Mouse (Mus musculus) MEL (cell line): ENCODE measurements around the gene Nrsn1. TPM values are rescaled to one million over a fixed set of nuclear protein-coding genes. Genes with fewer than 3 reads are reported as not detected.

Experiments
- DNase-seq: peaks from one replicate; pipeline ENCODE4 v3.0.0; 2011; ENCODE audit warnings: low read depth, low spot score
- H3K27ac ChIP-seq: 2 replicates; pipeline ENCODE4 v1.5.1; 2012; ENCODE audit warnings: low read depth, mild to moderate bottlenecking, control low read depth, low read length, moderate library complexity; ENCODE audit not compliant: control insufficient read depth
- H3K27me3 ChIP-seq, 2 experiments: fragments of 150-350 bp in 1 of 2; sonication (generic) in 1 of 2; 2 replicates each; pipeline ENCODE4 v1.6.1; 2012; ENCODE audit warnings: low read length in 2 of 2, mild to moderate bottlenecking in 2 of 2, improper control_type of control experiment in 1 of 2, moderate library complexity in 1 of 2; ENCODE audit not compliant: insufficient read depth in 2 of 2, control insufficient read depth in 1 of 2
- H3K36me3 ChIP-seq, 2 experiments: 2 replicates each; pipeline ENCODE4 v1.6.1; 2012 to 2014; ENCODE audit warnings: low read length in 2 of 2, improper control_type of control experiment in 1 of 2, inconsistent platforms in 1 of 2, mild to moderate bottlenecking in 1 of 2; ENCODE audit not compliant: insufficient read depth in 2 of 2, control insufficient read depth in 1 of 2
- H3K4me1 ChIP-seq, 2 experiments: fragments of 150-350 bp in 1 of 2; sonication (generic) in 1 of 2; 2 replicates each; pipeline ENCODE4 v1.6.1; 2012; ENCODE audit warnings: low read length in 2 of 2, improper control_type of control experiment in 1 of 2, mild to moderate bottlenecking in 1 of 2; ENCODE audit not compliant: insufficient read depth in 2 of 2, control insufficient read depth in 1 of 2
- H3K4me3 ChIP-seq, 2 experiments: fragments of 150-350 bp in 1 of 2; sonication (generic) in 1 of 2; 2 replicates each; pipeline ENCODE4 v1.5.1; 2012; ENCODE audit warnings: low read depth in 2 of 2, low read length in 2 of 2, mild to moderate bottlenecking in 2 of 2, moderate library complexity in 2 of 2, control low read depth in 1 of 2, improper control_type of control experiment in 1 of 2; ENCODE audit not compliant: control insufficient read depth in 1 of 2, insufficient read depth in 1 of 2
- H3K79me2 ChIP-seq: 2 replicates; pipeline ENCODE4 v1.6.1; 2012; ENCODE audit warnings: mild to moderate bottlenecking, low read length, moderate library complexity; ENCODE audit not compliant: control insufficient read depth, poor library complexity, insufficient read depth
- H3K9ac ChIP-seq: 2 replicates; pipeline ENCODE4 v1.6.1; 2012; ENCODE audit warnings: low read depth, mild to moderate bottlenecking, control low read depth, low read length, moderate library complexity; ENCODE audit not compliant: control insufficient read depth, poor library complexity, severe bottlenecking
- H3K9me3 ChIP-seq: fragments of 150-350 bp; sonication (generic); replicated peaks from 2 replicates; pipeline ENCODE4 v1.6.1; 2012; ENCODE audit warnings: mild to moderate bottlenecking, low read length, improper control_type of control experiment, moderate library complexity; ENCODE audit not compliant: insufficient read depth
- BHLHE40 ChIP-seq: IDR thresholded peaks from 2 replicates; pipeline ENCODE4 v1.6.1; 2012; ENCODE audit warnings: low read depth, mild to moderate bottlenecking, inconsistent platforms, low read length, improper control_type of control experiment, borderline replicate concordance
- CHD1 ChIP-seq: IDR thresholded peaks from 2 replicates; pipeline ENCODE4 v1.6.1; 2012; ENCODE audit warnings: low read depth, mild to moderate bottlenecking, inconsistent platforms, low read length, improper control_type of control experiment
- CHD2 ChIP-seq: IDR thresholded peaks from 2 replicates; pipeline ENCODE4 v1.6.1; 2011; ENCODE audit warnings: low read length, improper control_type of control experiment
- E2F4 ChIP-seq: IDR thresholded peaks from 2 replicates; pipeline ENCODE4 v1.6.1; 2011; ENCODE audit warnings: low read depth, low read length, improper control_type of control experiment, borderline replicate concordance
- ELF1 ChIP-seq: IDR thresholded peaks from 2 replicates; pipeline ENCODE4 v1.6.1; 2014; ENCODE audit warnings: low read depth, mild to moderate bottlenecking, inconsistent platforms, low read length, improper control_type of control experiment, moderate library complexity
- EP300 ChIP-seq, 2 experiments: IDR thresholded peaks; 2 replicates each; pipeline ENCODE4 v1.6.1; 2011; ENCODE audit warnings: improper control_type of control experiment in 2 of 2, low read length in 2 of 2, low read depth in 1 of 2, mild to moderate bottlenecking in 1 of 2
- ETS1 ChIP-seq: IDR thresholded peaks from 2 replicates; pipeline ENCODE4 v1.6.1; 2012; ENCODE audit warnings: low read depth, mild to moderate bottlenecking, inconsistent platforms, low read length, improper control_type of control experiment, moderate library complexity
- GABPA ChIP-seq: IDR thresholded peaks from 2 replicates; pipeline ENCODE4 v1.6.1; 2012; ENCODE audit warnings: low read depth, mild to moderate bottlenecking, inconsistent platforms, low read length, improper control_type of control experiment, moderate library complexity
- GATA1 ChIP-seq: IDR thresholded peaks from 2 replicates; pipeline ENCODE4 v1.6.1; 2011; ENCODE audit warnings: low read depth, low read length, improper control_type of control experiment
- JUND ChIP-seq: IDR thresholded peaks from 2 replicates; pipeline ENCODE4 v1.6.1; 2011; ENCODE audit warnings: low read depth, mild to moderate bottlenecking, improper control_type of control experiment, low read length
- KAT2A ChIP-seq: conservative IDR thresholded peaks from 2 replicates; pipeline ENCODE4 v1.6.1; 2012; ENCODE audit warnings: low read depth, low read length, improper control_type of control experiment, inconsistent platforms
- MAFK ChIP-seq: IDR thresholded peaks from 2 replicates; pipeline ENCODE4 v1.6.1; 2011; ENCODE audit warnings: low read depth, mild to moderate bottlenecking, low read length, improper control_type of control experiment, borderline replicate concordance
- MAX ChIP-seq: IDR thresholded peaks from 2 replicates; pipeline ENCODE4 v1.6.1; 2011; ENCODE audit warnings: low read length, improper control_type of control experiment
- MEF2A ChIP-seq: IDR thresholded peaks from 2 replicates; pipeline ENCODE4 v1.6.1; 2014; ENCODE audit warnings: low read depth, mild to moderate bottlenecking, inconsistent platforms, low read length, improper control_type of control experiment; ENCODE audit not compliant: poor library complexity, insufficient replicate concordance, severe bottlenecking; ENCODE audit errors: extremely low read depth
- MYC ChIP-seq: IDR thresholded peaks from 2 replicates; pipeline ENCODE4 v1.6.1; 2011; ENCODE audit warnings: low read depth, mild to moderate bottlenecking, low read length, improper control_type of control experiment, moderate library complexity
- NELFE ChIP-seq: IDR thresholded peaks from 2 replicates; pipeline ENCODE4 v1.6.1; 2011; ENCODE audit warnings: low read depth, low read length, improper control_type of control experiment
- NRF1 ChIP-seq: IDR thresholded peaks from 2 replicates; pipeline ENCODE4 v1.6.1; 2014; ENCODE audit warnings: low read depth, mild to moderate bottlenecking, inconsistent platforms, low read length, improper control_type of control experiment, moderate library complexity; ENCODE audit not compliant: poor library complexity, insufficient read depth, severe bottlenecking
- POLR2A ChIP-seq, 2 experiments: IDR thresholded peaks; 2 replicates each; pipeline ENCODE4 v1.6.1; 2011 to 2012; ENCODE audit warnings: low read length in 2 of 2, mild to moderate bottlenecking in 2 of 2, control low read depth in 1 of 2, improper control_type of control experiment in 1 of 2, low read depth in 1 of 2, moderate library complexity in 1 of 2; ENCODE audit not compliant: control insufficient read depth in 1 of 2, insufficient read depth in 1 of 2, poor library complexity in 1 of 2
- POLR2AphosphoS2 ChIP-seq: IDR thresholded peaks from 2 replicates; pipeline ENCODE4 v1.6.1; 2011; ENCODE audit warnings: low read length, improper control_type of control experiment
- RCOR1 ChIP-seq: IDR thresholded peaks from 2 replicates; pipeline ENCODE4 v1.6.1; 2012; ENCODE audit warnings: low read depth, mild to moderate bottlenecking, inconsistent platforms, low read length, improper control_type of control experiment
- SMC3 ChIP-seq: IDR thresholded peaks from 2 replicates; pipeline ENCODE4 v1.6.1; 2011; ENCODE audit warnings: low read depth, low read length, improper control_type of control experiment
- TAL1 ChIP-seq: IDR thresholded peaks from 2 replicates; pipeline ENCODE4 v1.6.1; 2012; ENCODE audit warnings: mild to moderate bottlenecking, inconsistent platforms, low read length, moderate library complexity, mixed read lengths
- TBP ChIP-seq: IDR thresholded peaks from 2 replicates; pipeline ENCODE4 v1.8.0; 2011; ENCODE audit warnings: low read depth, low read length, improper control_type of control experiment
- TCF12 ChIP-seq: IDR thresholded peaks from 2 replicates; pipeline ENCODE4 v1.6.1; 2014; ENCODE audit warnings: low read depth, mild to moderate bottlenecking, inconsistent platforms, low read length, improper control_type of control experiment, moderate library complexity
- USF1 ChIP-seq: IDR thresholded peaks from 2 replicates; pipeline ENCODE4 v1.6.1; 2014; ENCODE audit warnings: low read depth, mild to moderate bottlenecking, inconsistent platforms, low read length, improper control_type of control experiment, moderate library complexity
- ZC3H11A ChIP-seq: IDR thresholded peaks from 2 replicates; pipeline ENCODE4 v1.6.1; 2012; ENCODE audit warnings: low read depth, mild to moderate bottlenecking, inconsistent platforms, low read length, improper control_type of control experiment
- ZKSCAN1 ChIP-seq: IDR thresholded peaks from 2 replicates; pipeline ENCODE4 v1.6.1; 2012; ENCODE audit warnings: low read depth, mild to moderate bottlenecking, inconsistent platforms, low read length, improper control_type of control experiment, moderate library complexity
- ZMIZ1 ChIP-seq: IDR thresholded peaks from 2 replicates; pipeline ENCODE4 v1.6.1; 2012; ENCODE audit warnings: low read depth, mild to moderate bottlenecking, inconsistent platforms, low read length, improper control_type of control experiment, moderate library complexity
- ZNF384 ChIP-seq: IDR thresholded peaks from 2 replicates; pipeline ENCODE4 v1.6.1; 2012; ENCODE audit warnings: low read depth, mild to moderate bottlenecking, inconsistent platforms, low read length, improper control_type of control experiment
- polyA plus RNA-seq, 2 experiments: library from polyadenylated mRNA; stranded (reverse) in 1 of 2; unstranded in 1 of 2; fragments of >175 nt in 1 of 2; fragments of >200 nt in 1 of 2; gene quantifications; 2 replicates each; pipeline versions ENCODE4 v1.2.1 to v1.2.4; 2012; ENCODE audit warnings: low replicate concordance in 2 of 2, low read depth in 1 of 2; ENCODE audit not compliant: insufficient read length in 2 of 2, insufficient read depth in 1 of 2, missing spikeins in 1 of 2
- total RNA-seq: library from RNA; depleted of rRNA; stranded (reverse); fragments of 300-350 nt; gene quantifications from 2 replicates; pipeline ENCODE4 v1.2.3, GENCODE M21; 2012

Nrsn1 gene
- total and polyA plus RNA-seq, 3 experiments: not detected

- Histone ChIP-seq H3K27ac (no peak overlapping the region), H3K27me3 (no peaks in the 10 kb centered on the region), H3K36me3 (no peaks in the 10 kb centered on the region), H3K79me2 (no peaks in the 10 kb centered on the region), H3K9me3 (no peaks in the 10 kb centered on the region), H3K4me1 (no peaks in the 10 kb centered on the region), H3K9ac (no peak overlapping the region), H3K4me3 (no peak overlapping the region)
- TF ChIP-seq ETS1 (no peak), MYC (no peak), USF1 (no peak), CHD1 (no peak), ZC3H11A (no peak), POLR2AphosphoS2 (no peak), ZNF384 (no peak), BHLHE40 (no peak), GABPA (no peak), POLR2A (IDR thresholded peaks at IDR 0.05; ENCODE audit: control insufficient read depth in 1 of 2, insufficient read depth in 1 of 2, low read depth in 1 of 2, low read length in 2 of 2, poor library complexity in 1 of 2) (no peak), MEF2A (no peak), MAX (no peak), RCOR1 (no peak), TCF12 (no peak), NRF1 (no peak), KAT2A (no peak)
- no peak for DNase-seq
These were observed 583 bp downstream of the Nrsn1 start for GRCm38 (mm10) chr13:25269569-25270268.

GRCm38 (mm10) chr13:25269039-25269438 lies 1.3 kb downstream of the Nrsn1 start:
- TF ChIP-seq BHLHE40: no peak
- no peak for TF ChIP-seq E2F4
- TF ChIP-seq MAFK: no peak
- TF ChIP-seq EP300 (IDR thresholded peaks at IDR 0.05; ENCODE audit: low read depth in 1 of 2, low read length in 2 of 2): no peak
- TF ChIP-seq ZKSCAN1: no peak
- no peak for TF ChIP-seq ELF1
- TF ChIP-seq ZMIZ1: no peak
- TF ChIP-seq TAL1: no peak
- TF ChIP-seq TCF12: no peak
- no peak for TF ChIP-seq NELFE
- TF ChIP-seq JUND: no peak
- no peak for TF ChIP-seq TBP
- TF ChIP-seq KAT2A: no peak
- no peak for TF ChIP-seq CHD2
- no peak for TF ChIP-seq POLR2A (IDR thresholded peaks at IDR 0.05; ENCODE audit: control insufficient read depth in 1 of 2, insufficient read depth in 1 of 2, low read depth in 1 of 2, low read length in 2 of 2, poor library complexity in 1 of 2)
- TF ChIP-seq SMC3: no peak
- no peak for TF ChIP-seq RCOR1
- TF ChIP-seq GATA1: no peak
- TF ChIP-seq, all 39 proteins: peak for 0
- no peaks in the 10 kb centered on the region for H3K4me1 ChIP-seq
- H3K4me3 ChIP-seq: no peak overlapping the region
- no peak overlapping the region for H3K27ac ChIP-seq
- no peaks in the 10 kb centered on the region for H3K27me3 ChIP-seq
- H3K36me3 ChIP-seq: no peaks in the 10 kb centered on the region
- H3K9me3 ChIP-seq: no peaks in the 10 kb centered on the region
- H3K79me2 ChIP-seq: no peaks in the 10 kb centered on the region
- peak; percentile 36 for DNase-seq
- no peak overlapping the region for H3K9ac ChIP-seq
